Mouse (Mus musculus): ENCODE data around the gene Unk.
"Not testable (repeated sequence)": the region's sequence is repeated elsewhere in the genome, so short reads cannot be mapped to it uniquely, and the experiment has no call there.

The Unk gene

DNA sequence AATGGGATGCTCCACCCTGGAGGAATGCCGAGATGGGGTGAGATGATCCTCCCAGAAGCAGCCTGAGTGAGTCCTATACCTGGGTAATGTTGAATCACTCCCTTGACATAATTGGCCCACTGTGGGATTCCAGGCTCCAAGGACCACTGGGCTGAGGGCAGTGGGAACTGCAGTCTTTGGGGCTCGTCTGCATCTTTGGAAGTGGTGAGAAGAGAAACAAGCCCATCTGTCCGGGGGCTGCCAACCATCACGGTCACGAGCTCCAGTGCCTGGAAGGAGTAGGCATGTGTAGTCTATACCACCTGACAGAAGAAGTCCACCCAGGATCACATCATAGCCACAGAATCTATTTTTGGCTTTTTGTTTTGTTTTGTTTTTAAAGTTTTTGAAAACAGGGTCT, 19.2 kb upstream of the Unk start:
- no peak for DNase-seq (ENCODE audit: low spot score)

DNA sequence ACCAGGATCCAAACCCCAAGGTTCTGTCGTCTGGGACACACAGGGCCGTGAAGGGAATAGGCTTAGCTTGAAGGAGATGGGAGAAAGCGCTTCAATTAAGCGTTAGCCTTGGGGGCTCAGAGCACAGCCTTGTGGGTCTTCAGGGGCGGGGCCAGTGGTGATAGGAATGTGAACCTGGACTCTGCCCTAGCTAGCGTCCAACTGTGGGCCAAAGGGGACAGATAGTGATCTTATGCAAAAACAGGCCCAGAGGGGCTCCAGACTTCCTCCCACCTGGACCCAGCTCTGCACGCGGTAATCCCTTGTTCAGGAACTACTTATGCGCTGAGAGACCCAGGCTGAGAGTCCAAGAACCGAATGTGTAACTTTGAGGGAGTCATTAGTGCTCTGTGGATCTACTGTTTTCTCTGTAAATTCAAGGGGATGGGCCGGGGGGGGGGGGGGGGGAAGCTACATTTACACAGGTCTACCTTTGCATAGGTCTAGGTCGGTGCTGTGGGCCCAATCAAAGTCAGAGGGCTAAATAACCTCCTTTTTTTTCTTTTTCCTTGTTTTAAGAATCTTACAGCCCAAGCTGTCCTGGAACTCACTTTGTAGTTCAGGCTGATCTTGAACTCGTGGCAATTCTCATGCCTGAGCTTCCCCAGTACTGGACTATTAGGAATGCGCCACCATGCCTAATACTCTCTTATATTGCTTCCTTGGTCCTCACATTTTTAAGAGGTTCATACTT, 18.4 kb upstream of the Unk start:
- no peak for DNase-seq (ENCODE audit: low spot score)

DNA sequence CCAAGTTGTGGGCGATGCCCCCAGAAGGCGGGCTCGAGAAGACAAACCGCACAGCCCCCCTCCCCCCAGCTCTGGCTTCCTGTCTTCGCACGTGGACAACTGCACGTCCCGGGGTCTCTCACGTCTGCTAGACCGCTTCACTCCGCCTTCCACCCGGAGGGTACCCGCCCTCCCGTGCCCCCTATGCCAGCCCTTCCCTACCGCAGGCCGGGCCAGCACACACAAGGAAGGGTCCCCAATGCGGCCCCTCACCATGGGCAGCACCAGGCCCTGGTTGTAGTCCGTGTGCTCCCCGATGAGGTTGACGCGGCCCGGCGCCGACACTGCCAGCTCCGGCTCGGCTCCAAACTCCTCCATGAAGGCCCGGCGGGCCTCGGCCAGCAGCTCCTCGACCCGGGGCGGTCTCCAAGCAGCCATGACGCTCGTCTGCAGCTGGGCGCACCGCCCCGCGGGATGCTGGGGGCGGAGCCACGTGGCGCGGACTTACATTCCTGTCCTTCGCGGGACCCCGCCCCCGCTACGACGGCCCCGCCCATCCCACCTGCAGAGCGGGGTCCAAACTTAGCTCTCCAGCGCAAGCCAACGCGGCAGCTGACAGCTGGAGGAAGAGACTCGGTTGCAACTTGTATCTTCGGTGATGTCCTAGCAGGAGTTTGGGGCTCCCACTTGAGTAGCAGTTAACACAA, 17.7 kb upstream of the Unk start, which contains the start of gene Galk1:
Gene Galk1 (minus strand): TSS at position 458 of the 686 bp plus-strand sequence.
- peak; percentile 62 for DNase-seq (ENCODE audit: low spot score)

DNA sequence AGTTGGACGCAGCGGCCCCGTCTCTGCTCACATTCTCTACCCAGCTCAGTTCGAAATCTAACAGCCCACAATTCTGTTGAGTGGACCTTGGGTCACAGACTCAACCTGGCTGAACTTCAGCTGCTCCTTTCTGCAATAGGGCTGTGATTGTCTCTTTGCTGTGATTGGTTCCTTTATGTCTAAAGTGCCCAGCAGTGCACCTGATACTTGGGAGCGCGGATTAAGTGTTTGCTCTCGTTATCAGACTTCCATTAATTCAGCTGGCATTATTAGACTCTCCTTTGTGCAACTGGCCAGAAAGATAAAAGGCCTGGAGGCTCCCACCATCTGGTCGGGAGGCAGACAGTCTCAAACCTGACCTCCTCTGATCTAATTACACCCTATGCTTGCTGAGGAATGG, 15.3 kb upstream of the Unk start:
- no peak for DNase-seq (ENCODE audit: low spot score)

DNA sequence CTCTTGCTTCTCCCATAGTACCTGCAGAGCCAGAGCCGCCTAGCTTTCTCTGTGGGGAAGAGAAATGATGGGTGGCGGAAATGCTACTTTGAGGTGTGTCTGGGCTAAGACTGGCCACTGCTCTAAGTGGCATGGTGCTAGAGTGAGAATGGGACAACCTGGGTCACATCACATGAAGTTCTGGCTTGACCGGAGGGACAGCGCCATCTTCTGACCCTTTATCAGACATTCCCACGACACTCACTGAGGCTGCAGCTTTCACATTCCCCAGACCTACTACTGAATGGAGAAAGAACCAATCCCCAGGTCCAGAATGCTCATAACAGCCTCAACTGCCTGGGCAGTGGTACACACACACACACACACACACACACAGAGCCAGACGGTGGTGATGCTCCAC, 12.0 kb upstream of the Unk start:
- DNase-seq (ENCODE audit: low spot score) = no peak

DNA sequence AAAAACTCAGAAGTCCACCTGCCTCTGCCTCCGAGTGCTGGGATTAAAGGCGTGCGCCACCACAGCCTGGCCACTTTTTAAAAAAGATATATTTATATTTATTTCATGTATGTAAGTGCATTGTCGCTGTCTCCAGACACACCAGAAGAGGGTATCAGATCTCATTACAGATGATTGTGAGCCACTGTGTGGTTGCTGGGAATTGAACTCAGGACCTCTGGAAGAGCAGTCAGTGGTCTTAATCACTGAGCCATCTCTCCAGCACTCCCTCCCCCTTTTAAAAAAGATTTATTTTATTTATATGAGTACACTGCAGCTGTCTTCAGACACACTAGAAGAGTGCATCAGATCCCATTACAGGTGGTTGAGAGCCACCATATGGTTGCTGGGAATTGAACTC, 11.3 kb upstream of the Unk start:
- DNase-seq (ENCODE audit: low spot score) = not testable (repeated sequence)

DNA sequence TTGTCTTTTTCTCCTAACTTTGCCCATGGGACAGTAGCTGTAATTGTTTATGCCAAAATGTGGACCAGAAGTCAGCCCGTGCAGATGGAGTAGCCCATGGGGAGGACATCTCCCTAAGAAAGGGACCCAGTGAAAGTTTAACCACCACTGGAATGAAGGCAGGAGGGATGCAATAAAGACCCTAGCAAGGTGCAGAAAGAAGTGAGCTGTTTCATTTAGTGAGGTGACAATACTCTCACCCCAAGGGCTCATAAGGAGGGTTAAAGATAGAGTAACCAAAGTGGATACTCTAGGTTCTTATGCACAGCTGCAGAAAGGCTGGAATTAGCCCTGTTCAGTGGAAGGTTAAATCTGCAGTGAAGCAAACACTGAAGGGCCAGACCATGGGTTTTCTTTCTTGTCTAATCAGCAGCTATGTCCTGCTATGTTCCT, 10.7 kb upstream of the Unk start:
- DNase-seq (ENCODE audit: low spot score) = no peak

DNA sequence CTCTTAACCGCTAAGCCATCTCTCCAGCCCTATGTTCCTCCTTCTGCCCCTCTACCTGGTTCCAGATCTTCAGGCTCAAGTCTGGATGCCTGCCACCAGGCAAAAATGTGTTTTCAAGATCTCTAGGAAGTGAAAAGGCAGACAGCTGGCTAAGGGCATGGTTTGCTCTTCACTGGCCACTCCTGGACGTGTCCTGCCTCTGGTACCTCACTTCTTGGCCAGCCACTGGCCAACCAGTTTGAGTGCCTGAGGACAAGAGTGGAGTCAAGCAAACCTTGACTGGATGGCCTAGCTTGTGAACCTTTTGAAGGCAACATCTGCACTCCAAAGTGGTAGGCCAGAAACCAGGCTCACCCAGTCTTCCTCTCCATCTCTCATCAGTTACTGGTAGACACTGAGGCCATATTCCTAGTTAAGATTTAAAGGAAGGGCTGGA, 10.1 kb upstream of the Unk start:
- no peak for DNase-seq (ENCODE audit: low spot score)

DNA sequence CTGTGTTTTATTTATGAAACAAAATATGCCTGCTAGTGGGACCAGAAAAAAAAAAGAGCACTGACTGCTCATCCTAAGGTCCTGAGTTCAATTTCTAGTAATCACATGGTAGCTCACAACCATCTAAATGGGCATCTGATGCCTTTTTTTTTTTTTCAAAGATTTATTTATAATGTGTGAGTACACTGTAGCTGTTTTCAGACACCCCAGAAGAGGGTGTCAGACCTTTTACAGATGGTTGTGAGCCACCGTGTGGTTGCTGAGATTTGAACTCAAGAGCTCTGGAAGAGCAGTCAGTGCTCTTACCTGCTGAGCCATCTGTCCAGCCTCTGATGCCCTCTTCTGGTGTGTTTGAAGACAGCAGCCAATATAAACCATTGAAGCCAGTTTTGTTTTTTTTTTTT, 9.6 kb upstream of the Unk start:
- no peak for DNase-seq (ENCODE audit: low spot score)

DNA sequence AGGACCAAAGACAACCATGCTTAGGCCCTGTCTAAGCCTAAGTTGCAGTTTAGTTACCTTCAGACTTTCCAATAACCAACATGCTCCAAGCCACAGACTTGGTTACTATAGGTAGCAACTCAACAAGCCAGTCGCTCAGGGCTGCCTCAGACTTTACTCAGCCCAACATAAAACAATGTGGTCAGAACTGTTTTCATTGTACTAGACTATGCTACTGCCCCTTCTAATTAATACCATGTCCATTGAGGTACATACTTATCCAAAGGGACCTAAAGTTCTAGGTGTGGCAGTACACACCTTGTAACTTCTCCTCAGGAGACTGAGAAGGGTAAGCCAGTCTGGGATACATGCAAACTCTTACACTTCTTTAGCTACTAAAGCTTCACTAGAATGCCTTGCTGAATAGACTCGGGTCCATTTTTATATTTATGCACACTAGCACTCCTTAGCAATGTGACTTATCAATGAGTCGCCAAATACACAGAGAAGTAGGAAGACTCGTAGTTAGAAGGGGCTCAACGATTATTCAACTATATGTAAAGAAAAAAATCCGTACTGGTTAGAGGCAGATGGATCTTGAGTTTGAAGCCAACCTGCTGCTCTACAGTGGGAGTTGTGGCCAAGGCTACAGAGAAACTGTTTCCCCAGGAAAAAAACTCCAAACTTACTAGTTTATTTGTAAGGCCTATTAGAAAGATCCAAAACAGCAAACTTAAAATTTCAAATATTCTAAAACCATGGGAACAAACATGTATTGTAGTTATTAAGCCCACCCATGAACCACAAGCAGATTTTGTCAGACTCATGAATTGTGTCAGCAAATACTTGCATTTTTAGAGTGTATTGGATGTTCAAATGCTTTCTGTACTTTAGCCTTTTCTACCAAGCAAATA, 8.5 kb upstream of the Unk start:
- DNase-seq (ENCODE audit: low spot score) = no peak

DNA sequence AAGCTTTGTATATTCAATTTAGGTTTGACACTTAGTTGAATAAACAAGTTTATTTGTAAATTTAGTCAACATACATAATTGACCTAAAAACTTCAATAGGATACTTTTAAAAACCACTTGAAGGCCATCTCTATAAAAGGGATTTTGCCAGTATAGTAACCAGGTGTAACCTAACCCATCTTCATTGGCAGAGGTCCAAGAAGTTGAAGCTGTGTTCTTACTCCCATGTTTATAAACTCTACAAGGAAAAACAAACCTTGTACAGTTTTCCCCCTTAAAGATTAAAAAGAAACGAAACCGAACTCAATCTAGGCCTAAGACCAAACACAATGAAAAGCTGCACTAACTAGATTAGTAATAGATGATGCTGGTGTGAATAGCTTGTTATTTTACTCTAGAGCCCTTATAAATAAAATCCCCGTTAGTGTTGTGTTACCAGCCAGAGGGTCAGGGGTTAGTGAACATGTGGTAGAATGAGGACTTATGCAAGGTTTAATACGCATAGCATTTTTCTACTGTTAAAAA, 7.8 kb upstream of the Unk start:
- DNase-seq (ENCODE audit: low spot score) = no peak

DNA sequence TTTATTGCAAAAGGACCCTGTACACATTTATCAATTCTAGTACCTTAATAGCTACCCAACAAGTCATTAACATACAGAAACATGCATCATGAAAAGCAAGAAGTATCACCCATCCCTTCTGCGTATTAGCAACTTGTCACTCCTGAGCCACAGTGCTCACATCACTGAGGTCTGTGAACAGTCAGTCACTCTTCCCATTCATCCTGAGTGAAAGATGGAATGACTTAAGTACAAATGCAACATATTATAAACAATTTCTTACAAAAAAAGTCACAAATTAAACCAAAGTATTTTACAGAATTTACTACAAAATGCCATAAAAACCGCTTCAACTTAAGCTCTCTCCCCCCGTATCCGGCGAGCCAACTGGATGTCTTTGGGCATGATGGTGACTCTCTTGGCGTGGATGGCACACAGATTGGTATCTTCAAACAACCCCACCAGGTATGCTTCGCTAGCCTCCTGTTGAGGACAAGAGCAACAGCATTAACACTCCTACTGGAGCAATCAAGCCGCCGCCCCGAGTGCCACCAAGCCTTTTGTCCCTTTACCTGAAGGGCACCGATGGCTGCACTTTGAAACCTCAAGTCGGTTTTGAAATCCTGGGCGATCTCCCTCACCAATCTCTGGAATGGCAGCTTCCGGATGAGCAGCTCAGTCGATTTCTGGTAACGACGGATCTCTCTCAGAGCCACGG, 6.9 kb upstream of the Unk start:
- not testable (repeated sequence) for DNase-seq (ENCODE audit: low spot score)

DNA sequence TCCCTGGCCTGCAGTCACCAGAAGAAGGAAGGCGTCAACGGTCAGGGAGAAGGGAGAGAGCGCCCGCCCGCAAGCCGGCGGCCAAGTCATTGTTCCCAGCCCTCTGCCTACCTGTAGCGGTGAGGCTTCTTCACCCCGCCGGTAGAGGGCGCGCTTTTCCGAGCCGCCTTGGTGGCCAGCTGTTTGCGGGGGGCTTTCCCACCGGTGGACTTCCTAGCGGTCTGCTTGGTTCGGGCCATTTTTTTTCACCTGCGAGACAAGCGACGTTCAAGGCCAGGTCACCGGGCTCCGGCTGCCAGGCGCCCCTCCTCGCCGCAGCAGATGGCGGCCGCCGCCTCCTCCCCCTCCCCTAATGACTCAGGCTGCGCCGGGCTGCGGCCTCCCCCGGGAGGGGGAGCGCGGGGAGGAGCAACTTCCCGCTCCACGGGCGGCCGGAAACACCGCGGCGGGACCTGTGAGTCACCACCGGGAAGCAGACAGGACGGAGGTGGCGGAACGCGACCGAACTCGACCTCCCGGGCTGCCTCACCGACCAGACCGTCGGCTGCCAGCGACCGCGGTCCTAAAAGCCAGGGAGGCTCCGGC, 6.3 kb upstream of the Unk start:
- DNase-seq (ENCODE audit: low spot score) = peak; percentile 56

DNA sequence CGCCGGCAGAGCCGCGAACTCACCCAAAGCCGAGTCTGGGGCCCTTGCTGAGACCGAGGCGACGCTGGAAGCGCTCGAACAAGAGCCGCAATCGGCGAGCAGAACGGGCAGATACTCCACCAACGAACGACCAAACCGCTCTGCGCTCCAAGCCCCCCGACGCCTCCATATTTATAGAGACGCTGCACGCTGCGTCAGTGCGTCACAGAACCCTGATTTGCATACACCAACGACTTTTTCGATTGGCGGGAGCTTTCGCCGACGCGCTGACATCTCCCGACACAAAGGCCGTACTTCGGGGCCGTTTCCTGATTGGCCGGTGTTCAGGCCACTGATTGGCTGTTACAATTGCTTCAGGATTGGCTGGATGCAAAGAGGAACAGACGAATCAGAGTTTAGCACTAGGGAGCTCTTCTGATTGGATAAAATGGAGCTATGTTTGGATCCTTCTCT, 5.7 kb upstream of the Unk start:
- DNase-seq (ENCODE audit: low spot score) = peak; percentile 84

DNA sequence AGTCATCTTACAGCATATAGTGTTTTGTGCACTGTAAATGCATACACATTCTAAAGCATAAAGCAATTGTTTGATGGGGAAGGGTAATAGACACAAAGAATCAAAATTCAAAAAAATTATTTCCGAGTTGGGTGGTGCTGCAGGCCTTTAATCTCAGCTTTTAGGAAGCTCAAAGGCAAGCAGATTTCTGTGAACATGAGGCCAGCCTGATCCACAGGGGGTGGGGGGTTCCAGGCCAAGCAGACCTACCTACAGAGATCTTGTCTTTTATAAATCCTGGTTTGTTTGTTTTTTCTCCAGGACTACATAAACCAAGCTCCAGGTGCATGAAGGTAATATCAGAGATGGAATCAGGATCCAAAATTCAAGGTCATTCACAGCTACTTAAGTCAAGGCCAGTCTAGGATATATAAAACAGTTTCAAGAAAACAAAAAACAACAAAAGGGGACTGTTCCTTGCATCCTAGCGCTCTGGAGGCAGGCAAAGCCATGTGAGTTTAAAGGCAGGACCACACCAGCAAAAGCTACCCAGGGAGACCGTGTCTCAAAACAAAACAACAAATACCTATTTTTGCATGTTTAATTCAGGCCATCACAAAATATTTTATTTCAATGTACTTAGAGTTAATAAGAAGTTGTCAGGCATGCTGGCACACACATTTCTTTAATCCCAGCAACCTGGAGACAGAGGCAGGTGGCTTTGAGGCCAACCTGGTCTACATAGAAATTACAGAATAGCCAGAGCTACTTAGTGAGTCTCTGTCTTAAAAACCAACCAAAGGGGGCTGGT, 4.9 kb upstream of the Unk start:
- DNase-seq (ENCODE audit: low spot score) = no peak

DNA sequence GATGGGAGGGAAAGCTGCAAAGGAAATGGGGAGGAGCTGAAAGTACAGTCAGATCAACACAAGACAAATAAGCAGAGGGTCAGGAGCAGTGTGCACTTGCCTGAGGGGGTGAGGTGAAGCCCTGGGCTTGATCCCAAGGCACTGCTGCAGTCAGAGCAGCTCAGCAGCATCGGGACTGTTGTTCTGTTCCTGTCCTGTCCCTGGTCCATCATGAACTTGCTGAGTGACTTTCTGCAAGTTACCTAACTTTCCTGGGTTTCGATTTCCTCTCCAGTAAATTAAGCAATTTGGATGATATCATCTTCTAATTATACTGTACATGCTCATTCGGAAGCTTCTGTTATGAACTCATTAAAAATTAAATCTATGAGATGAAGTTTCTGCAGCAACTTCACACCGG, 2.4 kb upstream of the Unk start, which contains the start of gene H3f3b:
Gene H3f3b (minus strand): TSS at position 207 of the 400 bp plus-strand sequence.
- no peak for DNase-seq (ENCODE audit: low spot score)

DNA sequence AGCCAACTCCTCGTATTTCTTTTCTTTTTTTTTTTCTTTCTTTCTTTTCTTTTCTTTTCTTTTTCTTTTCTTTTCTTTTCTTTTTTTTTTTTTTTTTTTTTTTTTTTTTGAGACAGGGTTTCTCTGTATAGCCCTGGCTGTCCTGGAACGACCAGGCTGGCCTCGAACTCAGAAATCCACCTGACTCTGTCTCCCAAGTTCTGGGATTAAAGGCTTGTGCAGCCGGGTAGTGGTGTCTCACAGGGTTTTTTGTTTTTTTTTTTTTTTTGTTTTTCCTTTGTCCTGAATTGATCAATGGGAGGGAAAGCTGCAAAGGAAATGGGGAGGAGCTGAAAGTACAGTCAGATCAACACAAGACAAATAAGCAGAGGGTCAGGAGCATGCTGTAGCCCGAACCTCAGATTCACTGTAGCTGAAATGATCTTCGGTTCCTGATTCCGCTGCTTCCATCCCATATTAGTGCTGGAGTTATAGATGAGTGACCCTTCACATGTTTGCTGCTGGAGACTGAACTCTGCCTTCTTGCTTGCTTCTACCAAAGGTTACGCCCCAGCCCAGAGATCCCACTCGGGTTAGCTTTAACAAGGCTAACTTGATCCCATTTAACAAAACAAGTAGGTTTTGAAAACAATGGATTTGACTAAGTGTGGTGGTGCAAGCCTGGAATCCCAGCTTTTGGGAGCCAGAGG, 1.8 kb upstream of the Unk start:
- no peak for DNase-seq (ENCODE audit: low spot score)

DNA sequence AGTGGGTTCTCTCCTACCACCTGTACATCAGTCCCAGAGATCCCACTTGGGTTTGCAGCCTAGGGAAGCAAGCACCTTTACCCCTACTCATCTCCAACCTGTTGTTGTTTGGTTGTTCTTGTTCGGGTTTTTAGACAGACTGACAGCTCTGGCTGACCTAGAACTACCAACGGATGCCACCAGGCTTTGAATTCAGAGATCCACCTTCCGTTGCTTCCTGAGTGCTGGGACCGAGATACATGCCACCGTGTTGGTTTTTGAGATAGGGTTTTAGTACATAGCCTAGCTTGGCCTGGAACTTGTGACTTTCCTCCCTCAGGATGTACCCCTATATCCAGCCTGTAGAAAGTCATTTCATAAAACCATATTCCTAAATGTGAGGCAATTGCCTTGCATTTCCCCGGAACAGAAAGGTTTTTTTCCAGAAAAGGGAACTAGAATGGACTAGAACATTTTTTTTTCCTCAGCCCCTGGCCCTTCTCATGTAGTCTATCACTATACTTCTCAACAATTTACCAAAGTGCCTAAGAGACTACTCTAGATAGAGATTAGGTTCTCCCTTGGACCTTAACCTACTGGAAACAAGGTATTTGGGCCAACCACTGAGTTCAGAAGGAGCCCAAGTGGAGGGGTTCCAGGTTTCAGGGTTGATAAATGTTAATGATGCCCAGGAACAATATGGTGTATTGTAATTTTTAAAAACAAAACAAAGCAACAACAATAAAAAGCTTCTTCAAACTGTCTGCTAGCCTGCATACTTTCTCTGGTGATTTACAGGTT, 846 bp upstream of the Unk start:
- DNase-seq (ENCODE audit: low spot score) = no peak

Data from urinary bladder, postnatal 10 days (tissue).